Mouse (Mus musculus) heart, embryonic 12.5 days (tissue): ENCODE results near the gene Olfr1352. TPM values are rescaled to one million over a fixed set of nuclear protein-coding genes. Genes with fewer than 3 reads are reported as not detected.
"Not testable (repeated sequence)": the region's sequence is repeated elsewhere in the genome, so short reads cannot be mapped to it uniquely, and the experiment has no call there.

Experiments used
- ATAC-seq: fragments of 200-750 bp; cut with Nextera tagmentation; 2 replicates; pipeline ENCODE4 v1.8.0; 2017; ENCODE audit warnings: moderate TSS enrichment, moderate library complexity; ENCODE audit not compliant: insufficient number of reproducible peaks, low FRiP score
- H3K27ac ChIP-seq: fragments of 300-500 bp; sonication (generic); 2 replicates; pipeline ENCODE4 v1.5.1; 2016; ENCODE audit warnings: mild to moderate bottlenecking, moderate library complexity; ENCODE audit not compliant: poor library complexity, severe bottlenecking
- H3K27me3 ChIP-seq: fragments of 300-500 bp; sonication (generic); replicated peaks from 2 replicates; pipeline ENCODE4 v1.6.1; 2016; ENCODE audit warnings: mild to moderate bottlenecking, moderate library complexity
- H3K36me3 ChIP-seq: fragments of 300-500 bp; sonication (generic); 2 replicates; pipeline ENCODE4 v1.6.1; 2016; ENCODE audit warnings: mild to moderate bottlenecking, moderate library complexity
- H3K4me1 ChIP-seq: fragments of 300-500 bp; sonication (generic); replicated peaks from 2 replicates; pipeline ENCODE4 v1.6.1; 2016; ENCODE audit warnings: mild to moderate bottlenecking
- H3K4me2 ChIP-seq: fragments of 300-500 bp; sonication (generic); 2 replicates; pipeline ENCODE4 v1.6.1; 2016; ENCODE audit warnings: mild to moderate bottlenecking, moderate library complexity
- H3K4me3 ChIP-seq: fragments of 300-500 bp; sonication (generic); 2 replicates; pipeline ENCODE4 v1.5.1; 2016; ENCODE audit warnings: mild to moderate bottlenecking
- H3K9ac ChIP-seq: fragments of 300-500 bp; sonication (generic); 2 replicates; pipeline ENCODE4 v1.6.1; 2016; ENCODE audit warnings: mild to moderate bottlenecking, moderate library complexity
- H3K9me3 ChIP-seq: fragments of 300-500 bp; sonication (generic); replicated peaks from 2 replicates; pipeline ENCODE4 v1.6.1; 2016; ENCODE audit warnings: mild to moderate bottlenecking, moderate library complexity
- WGBS: fragments of 180-500 bp; shearing (Covaris S2); methylation state at CpG from one replicate; pipeline ENCODE4 v1.1.7; 2016; 5-methylcytosine and 5-hydroxymethylcytosine counted together
- polyA plus RNA-seq: library from polyadenylated mRNA; unstranded; fragments of >200 nt; fragmentation: Nextera tagmentation; extraction: Ambion mirVana; gene quantifications from 2 replicates; pipeline ENCODE4 v1.2.1, GENCODE M21; 2016

Gene Olfr1352
- not detected in 2 replicates for polyA plus RNA-seq

GRCm38 (mm10) chr10:78980750-78981149 is at the start of gene Olfr1352:
Gene Olfr1352 (plus strand): TSS chr10:78981050.
- H3K9ac ChIP-seq = no peak within 1 kb of the TSS
- no peak within 1 kb of the TSS for H3K4me2 ChIP-seq
- no peak within 1 kb of the TSS for H3K4me3 ChIP-seq
- no peak for ATAC-seq
- no peaks in the 10 kb centered on the region for H3K9me3 ChIP-seq
- no peaks in the 10 kb centered on the region for H3K27me3 ChIP-seq
- no peaks in the 10 kb centered on the region for H3K4me1 ChIP-seq
- H3K36me3 ChIP-seq = no peaks in the 10 kb centered on the region
- H3K27ac ChIP-seq = no peak within 1 kb of the TSS

DNA sequence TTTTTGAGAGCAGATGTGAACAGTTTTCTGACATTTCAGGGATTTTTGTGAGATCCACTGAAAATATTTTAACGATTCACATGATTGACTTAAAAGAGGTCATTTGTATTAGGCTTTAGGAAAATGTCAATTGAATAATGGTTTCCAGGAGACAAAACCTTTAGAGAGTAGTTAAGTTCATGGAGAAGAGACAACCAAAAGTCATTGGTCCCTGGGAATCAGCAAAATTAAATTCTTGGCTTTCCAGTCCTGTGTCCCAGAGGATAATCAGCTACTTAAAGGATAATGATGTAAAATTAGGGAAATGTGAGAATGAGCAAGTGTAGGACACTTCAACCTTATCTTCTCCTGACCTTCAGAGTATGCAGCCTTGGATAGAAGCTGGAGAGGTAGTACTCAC is 30.5 kb upstream of the Olfr1352 start, which contains the start of gene Olfr8:
Gene Olfr8 (plus strand): TSS at position 301 of the 400 bp plus-strand sequence.
- H3K4me1 ChIP-seq, H3K9ac ChIP-seq, H3K9me3 ChIP-seq, H3K36me3 ChIP-seq, H3K27ac ChIP-seq, H3K4me3 ChIP-seq, H3K4me2 ChIP-seq, ATAC-seq, H3K27me3 ChIP-seq: not testable (repeated sequence)
- WGBS = 75% methylated on average over 1 of the region's 1 CpGs

GRCm38 (mm10) chr10:78963009-78963408 is 17.8 kb upstream of the Olfr1352 start, which contains the start of gene Olfr1353:
Gene Olfr1353 (plus strand): TSS chr10:78963309.
- not testable (repeated sequence) for H3K4me2 ChIP-seq, H3K9me3 ChIP-seq, H3K27me3 ChIP-seq, H3K4me1 ChIP-seq, H3K4me3 ChIP-seq, ATAC-seq, H3K36me3 ChIP-seq, H3K27ac ChIP-seq, H3K9ac ChIP-seq

DNA sequence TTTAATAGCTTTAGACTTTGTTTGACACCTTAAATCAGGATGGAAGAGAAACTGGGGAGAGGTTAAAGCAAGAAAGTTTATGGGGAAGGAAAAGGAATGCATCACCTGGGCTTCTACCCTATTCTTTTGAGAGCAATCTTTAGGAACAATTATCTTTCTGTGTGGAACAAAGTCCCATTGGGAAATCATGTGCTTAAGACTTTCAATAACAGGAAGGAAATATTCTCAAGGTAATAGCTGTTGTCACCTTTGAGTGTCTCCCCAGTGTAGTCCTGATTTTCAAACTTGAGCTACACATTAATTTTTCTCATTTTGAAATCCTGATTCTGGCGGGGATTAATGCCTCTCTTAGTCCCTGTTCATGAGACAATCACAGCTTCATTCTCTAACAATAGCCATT is 31.3 kb downstream of the Olfr1352 start, which contains the start of gene Olfr1351:
Gene Olfr1351 (plus strand): TSS at position 301 of the 400 bp plus-strand sequence.
- Histone ChIP-seq H3K27me3 (no peaks in the 10 kb centered on the region), H3K36me3 (no peaks in the 10 kb centered on the region), H3K9me3 (0 out of 2 replicates have a peak, but pooled peaks cover 3% of the 10 kb centered on the region), H3K4me2 (no peak within 1 kb of the TSS), H3K9ac (no peak within 1 kb of the TSS), H3K4me1 (no peaks in the 10 kb centered on the region), H3K27ac (no peak within 1 kb of the TSS), H3K4me3 (no peak within 1 kb of the TSS)
- ATAC-seq = no peak
- WGBS = 50% methylated on average over 1 of the region's 1 CpGs

GRCm38 (mm10) chr10:79028441-79028840 is 47.6 kb downstream of the Olfr1352 start, which contains the start of gene Olfr57:
Gene Olfr57 (plus strand): TSS chr10:79028741.
- H3K27ac ChIP-seq = no peak within 1 kb of the TSS
- H3K9me3 ChIP-seq = 0 out of 2 replicates have a peak, but pooled peaks cover 5% of the 10 kb centered on the region
- H3K27me3 ChIP-seq = no peaks in the 10 kb centered on the region
- no peaks in the 10 kb centered on the region for H3K36me3 ChIP-seq
- H3K9ac ChIP-seq = no peak within 1 kb of the TSS
- no peak within 1 kb of the TSS for H3K4me2 ChIP-seq
- ATAC-seq = no peak
- H3K4me3 ChIP-seq = no peak within 1 kb of the TSS
- no peaks in the 10 kb centered on the region for H3K4me1 ChIP-seq

Other genes starting within 250 kb of the Olfr1352 start
- not detected in 2 replicates for gene Ccdc105, start 228.0 kb upstream of the Olfr1352 start, polyA plus RNA-seq
- 0.66 and 0.72 TPM in 2 replicates for gene Slc1a6, start 200.6 kb upstream of the Olfr1352 start, polyA plus RNA-seq
- not detected in 2 replicates for gene Olfr1356, start 128.9 kb upstream of the Olfr1352 start, polyA plus RNA-seq
- not detected in 2 replicates for gene Olfr1355, start 105.5 kb upstream of the Olfr1352 start, polyA plus RNA-seq
- gene Olfr1354, start 67.9 kb upstream of the Olfr1352 start, polyA plus RNA-seq = not detected in 2 replicates
- not detected in 2 replicates for gene Olfr8, start 30.4 kb upstream of the Olfr1352 start, polyA plus RNA-seq
- not detected in 2 replicates for gene Olfr1353, start 17.7 kb upstream of the Olfr1352 start, polyA plus RNA-seq
- not detected in 2 replicates for gene Olfr1351, start 31.4 kb downstream of the Olfr1352 start, polyA plus RNA-seq
- gene Olfr57, start 47.7 kb downstream of the Olfr1352 start, polyA plus RNA-seq = not detected in 2 replicates
- 19.8 and 20.5 TPM in 2 replicates for gene 2610008E11Rik, start 116.5 kb downstream of the Olfr1352 start, polyA plus RNA-seq
- gene Vmn2r80, start 167.7 kb downstream of the Olfr1352 start, polyA plus RNA-seq = not detected in 2 replicates